Mouse (Mus musculus) neural tube, embryonic 12.5 days (tissue): ENCODE data around the gene Ptpru. TPM values are rescaled to one million over a fixed set of nuclear protein-coding genes. Genes with fewer than 3 reads are reported as not detected.
"Not testable (repeated sequence)": the region's sequence is repeated elsewhere in the genome, so short reads cannot be mapped to it uniquely, and the experiment has no call there.

Source experiments
- ATAC-seq: fragments of 200-750 bp; cut with Nextera tagmentation; 2 replicates; pipeline ENCODE4 v1.8.0; 2017; ENCODE audit warnings: low read depth, mild to moderate bottlenecking, moderate TSS enrichment, moderate library complexity; ENCODE audit not compliant: low FRiP score
- H3K27ac ChIP-seq: fragments of 300-500 bp; sonication (generic); 2 replicates; pipeline ENCODE4 v1.5.1; 2016
- H3K27me3 ChIP-seq: fragments of 300-500 bp; sonication (generic); replicated peaks from 2 replicates; pipeline ENCODE4 v1.6.1; 2016; ENCODE audit warnings: mild to moderate bottlenecking
- H3K36me3 ChIP-seq: fragments of 300-500 bp; sonication (generic); 2 replicates; pipeline ENCODE4 v1.6.1; 2016; ENCODE audit warnings: mild to moderate bottlenecking
- H3K4me1 ChIP-seq: fragments of 300-500 bp; sonication (generic); 2 replicates; pipeline ENCODE4 v1.6.1; 2016
- H3K4me2 ChIP-seq: fragments of 300-500 bp; sonication (generic); replicated peaks from 2 replicates; pipeline ENCODE4 v1.6.1; 2016; ENCODE audit warnings: mild to moderate bottlenecking
- H3K4me3 ChIP-seq: fragments of 300-500 bp; sonication (generic); 2 replicates; pipeline ENCODE4 v1.5.1; 2016
- H3K9ac ChIP-seq: fragments of 300-500 bp; sonication (generic); 2 replicates; pipeline ENCODE4 v1.6.1; 2016; ENCODE audit warnings: mild to moderate bottlenecking
- H3K9me3 ChIP-seq: fragments of 300-500 bp; sonication (generic); 2 replicates; pipeline ENCODE4 v1.6.1; 2016; ENCODE audit warnings: mild to moderate bottlenecking
- WGBS: fragments of 180-500 bp; shearing (Covaris S2); methylation state at CpG from one replicate; pipeline ENCODE4 v1.1.7; 2016; 5-methylcytosine and 5-hydroxymethylcytosine counted together
- polyA plus RNA-seq: library from polyadenylated mRNA; unstranded; fragments of >200 nt; fragmentation: Nextera tagmentation; extraction: Ambion mirVana; gene quantifications from 2 replicates; pipeline ENCODE4 v1.2.1, GENCODE M21; 2016

The Ptpru gene
- polyA plus RNA-seq, 1 experiment from 2014 or later = 8.7 TPM

DNA sequence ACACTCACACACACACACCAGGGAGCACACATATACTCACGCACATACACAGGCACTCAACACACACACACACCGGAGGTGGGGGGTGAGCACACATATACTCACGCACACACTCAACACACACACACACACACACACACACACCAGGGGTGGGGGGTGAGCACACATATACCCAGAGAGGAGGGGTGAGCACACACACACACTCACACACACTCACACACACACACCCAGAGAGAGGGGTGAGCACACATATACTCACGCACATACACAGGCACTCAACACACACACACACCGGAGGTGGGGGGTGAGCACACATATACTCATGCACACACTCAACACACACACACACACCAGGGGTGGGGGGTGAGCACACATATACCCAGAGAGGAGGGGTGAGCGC lies 33.4 kb downstream of the Ptpru start:
- not testable (repeated sequence) for H3K27me3 ChIP-seq, H3K4me1 ChIP-seq, H3K9me3 ChIP-seq, H3K4me3 ChIP-seq, H3K9ac ChIP-seq, ATAC-seq, H3K4me2 ChIP-seq, H3K27ac ChIP-seq, H3K36me3 ChIP-seq
- WGBS = over 99% methylated on average over 5 of the region's 6 CpGs

- Histone ChIP-seq H3K27me3 (no peaks in the 10 kb centered on the region), H3K36me3 (no peaks in the 10 kb centered on the region), H3K4me3 (no peak overlapping the region), H3K4me2 (no peak overlapping the region), H3K9ac (no peak overlapping the region), H3K9me3 (no peaks in the 10 kb centered on the region), H3K4me1 (no peaks in the 10 kb centered on the region), H3K27ac (no peak overlapping the region)
- ATAC-seq = no peak
- WGBS = 81% methylated on average over 9 of the region's 9 CpGs
Observed at GRCm38 (mm10) chr4:131803846-131804245, 34.2 kb downstream of the Ptpru start.

DNA sequence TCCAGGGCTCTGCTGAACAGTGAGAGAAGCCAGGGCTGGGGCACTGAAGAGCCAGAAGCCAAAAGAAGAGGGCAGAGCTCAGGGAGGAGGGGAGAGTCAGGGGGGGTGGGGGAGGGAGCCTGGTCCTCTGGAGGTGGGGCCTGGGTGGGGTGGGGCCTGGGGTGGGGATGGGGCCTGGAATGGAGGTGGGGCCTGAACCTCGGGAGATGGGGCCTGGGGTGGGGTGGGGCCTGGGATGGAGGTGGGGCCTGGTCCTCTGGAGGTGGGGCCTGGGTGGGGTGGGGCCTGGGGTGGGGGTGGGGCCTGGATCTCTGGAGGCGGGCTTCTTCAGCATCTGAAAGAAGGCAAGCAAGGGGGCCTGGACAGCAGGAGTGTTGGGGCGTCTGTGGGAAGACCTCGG lies 39.1 kb downstream of the Ptpru start:
- no peaks in the 10 kb centered on the region for H3K27me3 ChIP-seq
- H3K27ac ChIP-seq = no peak overlapping the region
- no peak for ATAC-seq

DNA sequence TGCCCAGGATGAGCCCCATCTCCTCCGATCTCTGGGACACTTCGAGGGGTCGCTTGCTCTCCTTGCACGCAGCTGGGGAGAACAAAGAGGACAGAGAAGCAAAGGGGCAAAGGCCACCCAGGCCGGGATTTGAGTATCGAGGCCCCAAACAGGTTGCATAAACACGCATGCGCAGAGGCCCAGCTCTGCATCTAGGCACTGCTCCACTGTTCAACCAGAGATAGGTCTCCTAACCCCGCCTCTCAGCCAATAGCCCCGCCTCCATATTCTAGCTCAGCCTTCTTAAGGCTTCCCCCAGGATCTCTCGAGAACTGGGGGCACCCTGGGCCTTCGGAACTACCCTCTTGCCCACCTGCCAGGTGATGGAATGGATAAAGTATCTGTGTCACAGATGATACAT lies 40.2 kb downstream of the Ptpru start:
- no peak for ATAC-seq

More for the DNA sequence above, 39.1 kb downstream of the Ptpru start:
- no peak overlapping the region for H3K9ac ChIP-seq
- no peak overlapping the region for H3K4me3 ChIP-seq
- WGBS = 38% methylated on average over 3 of the region's 4 CpGs
- H3K4me1 ChIP-seq = no peaks in the 10 kb centered on the region
- H3K36me3 ChIP-seq = no peaks in the 10 kb centered on the region
- H3K4me2 ChIP-seq = no peak overlapping the region
- H3K9me3 ChIP-seq = no peaks in the 10 kb centered on the region

DNA sequence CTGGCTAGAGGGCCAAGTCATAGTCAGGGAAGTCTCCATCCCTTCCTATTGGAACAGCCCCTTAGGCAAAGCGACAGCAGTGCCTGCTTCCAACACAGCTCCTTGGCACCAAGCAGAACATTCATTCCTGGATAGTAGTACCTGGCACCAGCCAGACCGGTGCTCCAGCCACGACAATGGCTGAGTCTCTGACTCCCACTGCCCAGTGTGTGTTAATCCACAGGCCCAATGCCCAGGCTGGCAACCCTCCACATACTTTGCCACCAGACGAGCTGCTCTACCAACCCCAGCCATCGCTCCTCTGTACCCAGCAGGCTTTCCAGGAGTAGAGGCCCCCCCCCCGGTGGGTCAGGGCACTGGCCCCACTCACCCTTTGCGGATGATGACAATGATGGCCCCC lies 40.6 kb downstream of the Ptpru start:
- no peak for ATAC-seq
- Histone ChIP-seq H3K9ac (no peak overlapping the region), H3K9me3 (no peaks in the 10 kb centered on the region), H3K4me2 (no peak overlapping the region), H3K27me3 (no peaks in the 10 kb centered on the region), H3K36me3 (no peaks in the 10 kb centered on the region), H3K4me3 (no peak overlapping the region), H3K27ac (no peak overlapping the region), H3K4me1 (no peaks in the 10 kb centered on the region)
- 76% methylated on average over 7 of the region's 7 CpGs for WGBS

More for the DNA sequence above, 40.2 kb downstream of the Ptpru start:
- no peaks in the 10 kb centered on the region for H3K9me3 ChIP-seq
- H3K4me2 ChIP-seq = no peak overlapping the region
- 54% methylated on average over 12 of the region's 12 CpGs for WGBS
- no peaks in the 10 kb centered on the region for H3K4me1 ChIP-seq
- H3K27ac ChIP-seq = no peak overlapping the region
- H3K27me3 ChIP-seq = no peaks in the 10 kb centered on the region
- no peaks in the 10 kb centered on the region for H3K36me3 ChIP-seq
- no peak overlapping the region for H3K9ac ChIP-seq
- H3K4me3 ChIP-seq = no peak overlapping the region

DNA sequence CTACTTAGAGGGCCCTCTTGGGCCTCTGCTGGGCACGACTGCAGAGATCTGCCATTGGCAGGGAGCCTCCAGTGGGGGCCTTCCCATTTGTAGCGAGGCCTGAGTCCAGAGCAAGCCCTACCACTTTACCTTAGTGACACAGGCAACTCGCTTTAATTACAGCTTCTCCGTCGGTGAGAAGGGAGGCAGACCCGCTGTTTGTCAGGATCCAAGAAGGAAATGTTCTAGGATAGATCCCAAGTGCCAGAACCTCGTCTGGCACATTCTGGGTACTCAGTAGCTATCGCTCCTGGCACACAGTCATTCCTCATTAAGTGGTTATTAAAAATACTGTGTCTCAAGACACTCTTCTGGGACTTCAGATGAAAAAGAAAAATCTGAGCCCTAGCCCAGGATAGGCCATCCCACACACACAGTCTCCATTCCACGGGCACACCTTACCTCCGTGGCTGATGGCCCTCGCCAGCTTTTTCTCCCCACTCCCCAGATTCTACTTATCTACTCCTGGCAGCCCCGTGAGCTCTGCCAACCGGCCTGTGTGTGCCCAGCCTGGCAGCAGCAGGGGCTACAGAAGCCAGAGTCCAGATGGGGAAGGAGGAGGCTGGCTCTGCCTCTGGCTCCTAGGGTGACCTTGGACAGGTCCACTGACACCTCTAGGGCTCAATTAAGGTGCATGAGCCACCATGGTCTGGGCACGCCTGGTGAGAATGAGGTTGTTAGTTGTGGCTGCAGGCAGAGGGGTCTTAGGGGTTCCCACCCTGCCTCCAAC lies 41.6 kb downstream of the Ptpru start:
- no peak overlapping the region for H3K9ac ChIP-seq
- H3K27ac ChIP-seq = no peak overlapping the region
- no peaks in the 10 kb centered on the region for H3K27me3 ChIP-seq
- H3K4me2 ChIP-seq = no peak overlapping the region
- no peaks in the 10 kb centered on the region for H3K36me3 ChIP-seq
- no peak overlapping the region for H3K4me3 ChIP-seq
- no peaks in the 10 kb centered on the region for H3K4me1 ChIP-seq
- ATAC-seq = no peak
- whole genome bisulfite sequencing = 80% methylated on average over 14 of the region's 14 CpGs
- H3K9me3 ChIP-seq = no peaks in the 10 kb centered on the region

- Histone ChIP-seq H3K4me1 (no peaks in the 10 kb centered on the region), H3K27me3 (no peaks in the 10 kb centered on the region), H3K4me3 (no peak overlapping the region), H3K4me2 (no peak overlapping the region), H3K9ac (no peak overlapping the region), H3K27ac (no peak overlapping the region), H3K9me3 (no peaks in the 10 kb centered on the region), H3K36me3 (no peaks in the 10 kb centered on the region)
- ATAC-seq = no peak
- WGBS = 80% methylated on average over 7 of the region's 7 CpGs
Observed at GRCm38 (mm10) chr4:131786800-131787199, 51.3 kb downstream of the Ptpru start.

- Histone ChIP-seq H3K4me1 (peaks cover 9% of the 10 kb centered on the region), H3K27me3 (no peaks in the 10 kb centered on the region), H3K27ac (no peak overlapping the region), H3K4me2 (no peak overlapping the region), H3K4me3 (no peak overlapping the region), H3K9ac (no peak overlapping the region), H3K36me3 (no peaks in the 10 kb centered on the region), H3K9me3 (no peaks in the 10 kb centered on the region)
- WGBS = 14% methylated on average over 9 of the region's 9 CpGs
- ATAC-seq = no peak
Observed at GRCm38 (mm10) chr4:131784034-131784433, 54.1 kb downstream of the Ptpru start.

DNA sequence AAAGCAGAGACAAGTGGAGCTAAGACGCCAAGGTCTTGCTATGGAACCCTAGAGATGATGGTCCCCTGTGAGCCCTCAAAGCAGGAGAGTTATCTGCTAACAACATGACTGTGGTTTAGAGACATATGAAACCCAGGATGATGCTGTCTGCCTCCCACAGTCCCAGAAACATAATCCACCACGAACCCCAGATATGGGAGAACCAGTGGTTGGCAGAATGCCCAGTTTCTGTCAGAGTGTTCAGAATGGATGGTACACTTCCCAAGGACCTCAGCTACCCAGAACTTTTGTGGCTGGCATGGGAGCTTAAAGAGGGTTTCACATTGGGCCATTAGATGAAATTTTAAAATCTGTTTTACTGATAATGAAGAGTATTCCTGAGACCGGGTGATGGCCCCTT lies 57.1 kb downstream of the Ptpru start:
- Histone ChIP-seq H3K9me3 (no peaks in the 10 kb centered on the region), H3K4me2 (no peak overlapping the region), H3K27ac (no peak overlapping the region), H3K4me3 (no peak overlapping the region), H3K9ac (no peak overlapping the region), H3K27me3 (no peaks in the 10 kb centered on the region), H3K4me1 (peaks cover 9% of the 10 kb centered on the region), H3K36me3 (no peaks in the 10 kb centered on the region)
- no peak for ATAC-seq
- 59% methylated on average over 3 of the region's 3 CpGs for WGBS

- no peak overlapping the region for H3K27ac ChIP-seq
- H3K9ac ChIP-seq = no peak overlapping the region
- H3K9me3 ChIP-seq = no peaks in the 10 kb centered on the region
- no peak for ATAC-seq
- H3K4me1 ChIP-seq = peaks cover 9% of the 10 kb centered on the region
- no peak overlapping the region for H3K4me3 ChIP-seq
- WGBS = 84% methylated on average over 14 of the region's 14 CpGs
- H3K36me3 ChIP-seq = no peaks in the 10 kb centered on the region
- no peaks in the 10 kb centered on the region for H3K27me3 ChIP-seq
- no peak overlapping the region for H3K4me2 ChIP-seq
Observed at GRCm38 (mm10) chr4:131778616-131779275, 59.3 kb downstream of the Ptpru start.

DNA sequence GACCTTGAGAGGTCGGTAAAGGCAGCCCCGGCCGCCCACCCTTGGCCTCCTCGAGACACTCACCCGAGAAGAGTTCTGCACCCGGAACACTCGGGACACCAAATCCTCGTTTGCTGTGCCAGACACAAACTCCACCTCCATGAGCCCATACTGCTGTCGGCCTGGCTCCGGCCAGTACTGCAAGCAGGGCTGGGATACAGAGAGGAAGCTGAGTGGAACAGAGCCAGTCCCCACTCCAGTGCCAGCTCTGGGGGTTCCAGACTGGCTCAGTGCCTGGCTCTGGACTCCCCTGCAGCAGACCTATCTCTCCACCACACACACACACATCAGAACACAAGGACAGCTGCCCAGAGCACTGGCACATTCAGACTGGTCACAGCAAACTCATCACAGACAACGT lies 66.7 kb downstream of the Ptpru start:
- 89% methylated on average over 11 of the region's 11 CpGs for WGBS
- Histone ChIP-seq H3K9ac (no peak overlapping the region), H3K36me3 (no peaks in the 10 kb centered on the region), H3K4me1 (no peaks in the 10 kb centered on the region), H3K4me3 (no peak overlapping the region), H3K27me3 (no peaks in the 10 kb centered on the region), H3K27ac (no peak overlapping the region), H3K9me3 (no peaks in the 10 kb centered on the region), H3K4me2 (no peak overlapping the region)
- no peak for ATAC-seq

DNA sequence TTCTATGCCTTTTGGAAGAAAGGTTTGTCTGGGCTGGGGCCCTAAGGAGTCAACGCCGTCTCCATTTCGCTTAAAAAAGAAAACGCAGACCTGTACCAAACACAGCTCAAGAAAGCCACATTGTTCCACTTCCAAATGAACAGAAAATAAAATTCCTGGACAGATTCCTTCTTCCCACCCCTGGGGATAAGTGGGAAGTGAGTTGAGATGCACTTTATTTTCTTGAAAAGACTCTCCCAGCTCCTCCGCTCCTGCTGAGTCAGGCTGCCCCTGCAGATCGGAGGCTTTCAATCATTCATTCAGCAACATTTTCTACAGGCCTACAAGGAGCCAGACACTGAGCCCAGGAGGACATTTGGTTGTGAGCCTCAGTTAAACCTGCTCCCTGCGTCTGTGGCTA lies 74.2 kb downstream of the Ptpru start:
- H3K36me3 ChIP-seq = no peaks in the 10 kb centered on the region
- WGBS = 88% methylated on average over 7 of the region's 7 CpGs
- H3K4me3 ChIP-seq = no peak overlapping the region
- no peak overlapping the region for H3K9ac ChIP-seq
- no peaks in the 10 kb centered on the region for H3K27me3 ChIP-seq
- no peak overlapping the region for H3K4me2 ChIP-seq
- no peaks in the 10 kb centered on the region for H3K9me3 ChIP-seq
- H3K27ac ChIP-seq = no peak overlapping the region
- ATAC-seq = no peak
- no peaks in the 10 kb centered on the region for H3K4me1 ChIP-seq

DNA sequence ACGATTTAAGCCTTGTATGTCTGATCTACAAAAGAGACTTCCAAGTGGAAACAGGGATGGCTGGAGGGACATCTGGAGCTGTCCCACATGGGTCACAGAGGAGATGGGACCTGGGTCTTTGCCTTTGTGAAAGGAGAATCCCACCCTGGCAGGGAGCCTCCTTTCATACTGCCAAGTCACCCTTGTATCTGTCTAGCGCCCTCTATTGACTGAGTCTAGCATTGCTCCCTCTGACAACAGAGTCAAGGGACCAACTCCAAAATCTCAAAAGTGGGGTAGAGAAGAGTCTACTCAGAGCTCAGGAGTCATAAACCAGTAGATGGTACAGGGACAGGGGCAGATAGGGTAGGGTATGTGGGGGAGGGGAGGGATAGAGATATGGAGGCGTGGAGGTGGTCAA lies 74.6 kb downstream of the Ptpru start:
- Histone ChIP-seq H3K36me3 (no peaks in the 10 kb centered on the region), H3K27me3 (no peaks in the 10 kb centered on the region), H3K9ac (no peak overlapping the region), H3K9me3 (no peaks in the 10 kb centered on the region), H3K4me1 (no peaks in the 10 kb centered on the region), H3K4me2 (no peak overlapping the region), H3K27ac (no peak overlapping the region), H3K4me3 (no peak overlapping the region)
- 71% methylated on average over 3 of the region's 3 CpGs for WGBS
- no peak for ATAC-seq
